Mouse (Mus musculus) kidney, postnatal 25 days (tissue): ENCODE results near the gene Lrtm2.
A peak's percentile ranks its signal among the peaks of the same experiment; 100 is the strongest.
"Not testable (repeated sequence)": the region's sequence is repeated elsewhere in the genome, so short reads cannot be mapped to it uniquely, and the experiment has no call there.

Experiments used
- DNase-seq, 2 experiments: peaks; one replicate each; pipeline ENCODE4 v3.0.0; 2021; ENCODE audit warnings: mixed read lengths in 2 of 2

Lrtm2 gene

DNA sequence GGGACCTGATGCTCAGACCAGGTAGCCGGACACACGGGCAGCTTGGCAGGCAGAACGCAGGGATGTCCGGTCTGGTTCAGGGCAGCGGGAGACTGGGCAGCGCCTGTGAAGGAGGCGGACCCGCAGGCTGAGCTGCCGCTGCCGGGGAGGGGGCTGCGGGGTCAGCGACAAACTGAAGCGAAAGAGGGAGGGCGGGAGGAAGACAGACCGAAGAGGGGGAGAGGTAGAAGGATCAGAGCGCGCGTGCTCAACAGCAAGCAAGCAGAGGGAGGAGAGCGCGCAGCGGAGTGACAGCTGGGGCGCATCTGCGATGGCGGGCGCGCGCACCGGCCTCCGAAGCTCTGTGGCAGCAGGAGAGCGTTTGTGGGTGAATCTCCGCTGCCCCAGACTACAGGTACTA lies at the start of gene Lrtm2:
Gene Lrtm2, minus strand, starts transcription at position 261 of the 400 bp plus-strand sequence.
- DNase-seq, result no peak

DNA sequence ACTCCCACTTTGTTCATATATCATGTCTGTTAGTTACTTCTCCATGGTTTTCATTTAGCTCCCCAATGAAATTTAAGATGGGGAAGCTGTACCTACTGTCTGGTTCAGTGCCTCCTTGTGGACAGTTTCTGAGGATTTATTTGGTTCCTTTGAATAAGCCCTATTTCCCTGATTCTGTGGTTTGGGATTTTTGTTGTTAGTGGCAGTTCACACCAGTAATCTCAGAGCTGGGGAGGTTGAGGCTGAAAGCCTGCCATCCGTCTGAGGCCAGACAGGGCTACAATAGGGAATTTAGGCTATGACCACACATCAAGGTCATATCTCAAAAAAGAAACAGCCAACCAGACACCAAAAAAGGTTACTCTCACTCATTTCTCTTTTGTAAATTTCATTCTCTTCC lies 48.1 kb upstream of the Lrtm2 start:
- no peak for DNase-seq

DNA sequence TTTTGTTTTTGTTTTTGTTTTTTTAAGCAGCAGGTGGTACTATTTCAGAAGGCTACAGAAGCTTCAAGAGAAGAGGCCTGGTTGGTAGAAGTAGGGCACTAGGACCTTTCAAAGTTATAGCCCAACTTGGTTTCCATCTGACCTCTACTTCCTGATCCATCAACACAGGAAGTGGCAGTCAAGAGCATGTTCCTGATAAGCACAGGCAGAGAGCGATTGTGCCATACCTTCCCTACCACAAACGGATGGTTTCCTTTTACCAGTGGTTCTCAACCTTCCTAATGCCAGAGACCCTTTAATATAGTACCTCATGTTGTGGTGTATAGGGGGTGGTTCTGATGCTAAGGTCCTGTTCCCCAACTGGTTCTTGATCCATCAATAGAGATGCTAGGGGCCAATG lies 47.0 kb upstream of the Lrtm2 start:
- no peak for DNase-seq

DNA sequence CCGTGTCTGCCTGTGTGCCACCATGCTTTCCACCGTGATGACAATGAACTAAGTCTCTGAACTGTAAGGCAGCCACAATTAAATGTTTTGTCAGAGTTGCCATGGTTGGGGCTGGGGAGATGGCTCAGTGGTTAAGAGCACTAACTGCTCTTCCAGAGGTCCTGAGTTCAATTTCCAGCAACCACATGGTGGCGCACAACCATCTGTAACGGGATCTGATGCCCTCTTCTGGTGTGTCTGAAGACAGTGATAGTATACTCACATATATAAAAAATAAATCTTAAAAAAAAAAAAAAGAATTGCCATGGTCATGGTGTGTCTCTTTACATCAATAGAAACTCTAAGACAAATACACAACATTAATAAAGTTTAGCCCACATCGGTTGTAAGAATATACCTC lies 44.5 kb upstream of the Lrtm2 start:
- no peak for DNase-seq

DNA sequence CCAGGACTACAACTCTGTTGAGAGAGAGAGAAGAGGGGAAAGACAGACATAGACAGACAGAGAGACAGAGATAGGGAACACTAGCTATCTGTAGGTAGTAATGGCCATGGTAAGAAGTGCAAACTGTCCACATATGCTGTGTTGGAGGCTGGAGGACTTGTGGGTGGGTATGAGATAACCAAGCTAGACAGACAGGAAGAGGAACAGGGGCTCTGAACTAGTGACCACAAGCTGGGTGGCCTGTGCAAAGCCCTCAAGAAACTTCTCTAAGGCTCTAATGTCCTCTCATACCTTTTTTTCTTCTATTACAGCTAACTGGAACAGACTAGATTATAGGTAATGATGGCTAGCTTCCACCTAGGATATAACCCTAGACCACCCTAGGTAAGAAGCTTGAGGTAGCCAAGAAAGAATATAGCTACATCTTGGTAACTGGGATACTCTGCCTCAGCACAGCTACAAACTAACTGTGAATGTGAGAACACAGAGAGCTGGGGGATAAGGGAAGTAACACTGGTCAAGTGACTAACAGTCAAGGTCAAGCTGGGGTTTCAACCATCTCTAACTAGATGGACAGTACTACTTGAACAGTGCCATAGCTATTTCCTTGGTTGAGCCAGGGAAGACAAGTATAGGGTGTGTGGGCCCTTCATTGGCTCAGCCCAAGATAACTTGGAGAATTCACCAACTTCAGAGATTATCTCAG lies 42.6 kb upstream of the Lrtm2 start:
- no peak for DNase-seq

DNA sequence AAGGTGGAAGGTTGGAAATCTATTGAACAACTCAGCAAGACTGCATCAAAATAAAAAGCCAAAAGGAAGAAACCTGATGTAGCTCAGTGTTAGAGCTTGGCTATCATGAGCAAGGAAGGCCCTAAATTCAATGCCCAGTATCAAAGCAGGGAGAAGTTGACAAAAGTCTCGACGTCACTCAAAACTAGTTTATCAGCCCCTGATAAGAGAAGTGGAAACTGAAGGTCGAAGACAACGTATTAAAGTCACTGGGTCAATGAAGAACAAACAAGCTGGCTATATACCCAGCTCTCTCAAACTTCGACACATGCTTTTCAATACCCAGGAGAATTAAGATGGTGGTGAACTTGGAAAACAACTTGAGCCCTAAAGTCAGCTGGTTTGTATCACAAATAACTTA lies 41.7 kb upstream of the Lrtm2 start:
- DNase-seq, result no peak

DNA sequence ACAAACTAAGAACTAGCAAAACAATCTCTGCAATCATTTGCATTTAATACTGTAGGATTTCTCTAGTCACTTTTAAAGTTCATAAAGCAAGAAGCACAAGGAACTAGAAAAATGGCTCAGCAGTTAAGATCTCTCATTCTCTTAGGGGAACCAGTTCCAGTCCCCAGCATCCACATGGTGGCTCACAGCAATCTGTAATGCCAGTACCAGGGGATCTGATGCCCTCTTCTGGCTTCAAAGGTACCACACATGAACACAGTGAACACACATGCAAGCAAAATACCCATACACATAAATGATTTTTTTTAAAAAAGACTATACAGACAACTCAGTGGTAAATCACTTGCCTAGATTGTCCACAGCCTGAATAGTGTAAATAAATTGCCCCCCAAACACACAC lies 41.1 kb upstream of the Lrtm2 start:
- DNase-seq, result no peak

DNA sequence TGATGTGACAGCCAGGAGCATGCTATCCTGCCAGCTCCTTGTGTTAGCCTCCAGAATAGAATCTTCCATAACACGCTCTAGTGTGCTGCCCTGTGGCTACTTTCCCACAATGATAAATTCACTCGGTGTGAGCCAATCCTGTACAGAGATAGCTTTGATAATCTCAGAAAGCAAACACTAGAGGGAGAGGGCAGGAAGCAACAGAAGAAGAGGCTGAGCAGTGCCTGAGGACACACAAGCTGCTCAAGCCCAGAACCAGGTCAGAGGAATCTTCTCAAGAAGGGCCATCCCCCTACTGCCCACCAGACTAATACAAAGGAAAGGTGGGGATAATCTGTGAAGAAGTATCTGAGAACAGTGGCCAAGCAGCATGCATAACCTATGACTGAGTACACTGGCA lies 36.8 kb upstream of the Lrtm2 start:
- no peak for DNase-seq

DNA sequence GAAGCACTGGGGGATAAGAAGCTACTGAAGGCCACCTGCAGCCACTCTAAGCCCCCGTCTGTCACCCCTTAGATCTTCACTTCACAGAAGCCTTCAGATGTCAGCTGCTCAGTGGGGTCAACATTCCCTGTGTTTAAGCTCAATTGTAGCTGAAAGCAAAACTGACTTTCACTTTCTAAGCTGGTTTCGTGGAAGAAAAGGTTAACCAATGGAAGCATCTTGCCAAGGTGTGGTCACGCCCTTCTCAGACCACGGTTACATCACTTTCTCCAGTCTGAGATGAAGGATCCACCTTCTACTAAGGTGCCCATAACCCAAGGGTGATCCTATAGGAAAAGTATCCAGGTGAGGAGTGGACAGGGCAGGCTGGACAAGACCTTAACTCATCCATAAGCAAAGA lies 36.2 kb upstream of the Lrtm2 start:
- not testable (repeated sequence) for DNase-seq

DNA sequence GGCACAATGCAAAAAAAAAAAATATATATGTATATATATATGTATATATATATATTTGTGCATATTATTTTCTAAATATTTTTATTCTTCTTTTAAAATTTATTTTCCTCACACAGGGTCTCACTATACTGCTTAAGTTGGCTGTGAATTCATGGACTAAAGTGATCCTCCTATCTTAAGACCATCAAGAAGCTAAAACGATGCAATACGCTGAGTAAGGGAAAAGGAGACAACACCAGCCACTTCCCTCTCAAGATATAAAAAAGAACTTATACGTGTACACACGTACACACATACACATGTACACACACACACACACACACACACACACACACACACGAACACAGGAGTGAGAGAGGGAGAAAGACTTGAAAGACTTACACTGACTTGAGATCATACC lies 33.0 kb upstream of the Lrtm2 start:
- DNase-seq, result no peak

DNA sequence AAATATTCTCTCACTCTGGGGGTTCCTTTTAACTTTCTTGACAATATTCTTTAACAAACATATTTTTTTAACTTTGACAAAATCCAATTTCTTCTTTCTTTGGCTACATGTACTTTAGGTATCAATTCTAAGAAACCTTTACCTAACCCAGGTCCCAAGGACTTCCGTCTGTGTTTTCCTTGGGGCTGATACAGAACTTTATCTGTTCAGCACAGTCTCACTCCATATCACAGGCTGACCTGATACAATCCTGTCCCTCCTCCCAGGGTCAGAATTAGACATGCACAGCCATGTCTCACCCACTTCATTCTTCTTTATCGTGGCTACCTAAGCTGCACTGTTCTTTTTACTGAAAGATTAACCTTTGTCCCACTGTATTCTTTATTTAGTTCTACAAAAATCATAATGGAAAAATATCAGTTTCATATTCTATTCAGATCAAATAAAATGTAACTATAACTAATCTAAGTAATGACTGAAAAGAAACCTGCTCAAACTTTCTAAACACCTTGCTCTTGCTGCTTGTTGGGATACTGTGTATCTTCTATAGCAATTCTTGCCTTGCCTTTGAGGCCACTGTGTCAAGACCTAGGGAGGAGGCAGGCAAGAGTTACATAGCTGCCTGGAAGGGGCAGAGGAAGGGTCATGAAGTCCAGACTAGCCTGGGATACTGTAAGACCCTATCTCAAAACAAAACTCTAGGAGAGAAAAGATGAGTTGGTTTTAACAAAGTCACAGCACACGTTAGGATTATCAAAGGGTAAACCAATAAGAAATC lies 30.5 kb upstream of the Lrtm2 start:
- DNase-seq, result no peak

DNA sequence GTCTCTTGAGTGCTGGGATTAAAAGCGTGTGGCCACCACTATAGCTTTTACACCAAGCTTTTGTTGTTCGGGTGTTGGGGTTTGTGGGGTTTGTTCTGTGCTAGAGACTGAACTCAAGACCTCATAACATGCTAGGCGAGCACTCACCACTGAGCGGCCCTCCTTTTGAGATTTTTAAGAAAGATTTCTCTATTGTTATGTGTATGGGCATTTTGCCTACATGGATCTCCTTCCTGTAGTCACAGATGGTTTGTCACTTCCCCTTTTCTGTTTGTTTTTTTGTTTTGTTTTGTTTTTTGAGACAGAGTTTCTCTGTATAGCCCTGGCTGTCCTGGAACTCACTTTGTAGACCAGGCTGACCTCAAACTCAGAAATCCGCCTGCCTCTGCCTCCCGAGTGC lies 29.7 kb upstream of the Lrtm2 start:
- DNase-seq, result not testable (repeated sequence)

DNA sequence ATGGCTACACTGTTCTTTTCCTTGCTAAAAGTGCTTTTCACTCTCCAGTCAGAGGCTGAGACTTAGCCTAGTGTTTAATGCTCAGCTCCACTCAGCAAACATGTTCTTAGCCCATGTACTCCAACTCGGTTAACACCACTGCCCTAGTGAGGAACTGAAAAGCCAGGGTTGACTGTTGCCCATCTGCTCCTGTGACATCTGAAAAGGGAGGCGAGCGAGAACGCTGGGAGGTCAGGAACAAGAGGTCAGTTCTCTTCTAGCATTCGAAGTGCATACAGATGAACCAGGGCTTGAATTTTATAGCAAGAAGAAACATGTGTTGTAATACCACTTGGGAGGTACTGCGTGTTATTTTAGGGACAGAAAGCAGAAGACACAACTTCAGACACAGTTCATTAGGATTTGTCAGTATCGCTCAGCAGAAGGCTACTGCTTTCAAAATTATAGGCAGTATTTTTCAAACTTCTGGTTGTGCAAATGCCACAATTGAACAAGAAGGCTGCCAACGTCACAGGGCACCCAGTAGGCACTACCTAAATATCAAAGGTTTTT lies 27.5 kb upstream of the Lrtm2 start:
- no peak for DNase-seq

DNA sequence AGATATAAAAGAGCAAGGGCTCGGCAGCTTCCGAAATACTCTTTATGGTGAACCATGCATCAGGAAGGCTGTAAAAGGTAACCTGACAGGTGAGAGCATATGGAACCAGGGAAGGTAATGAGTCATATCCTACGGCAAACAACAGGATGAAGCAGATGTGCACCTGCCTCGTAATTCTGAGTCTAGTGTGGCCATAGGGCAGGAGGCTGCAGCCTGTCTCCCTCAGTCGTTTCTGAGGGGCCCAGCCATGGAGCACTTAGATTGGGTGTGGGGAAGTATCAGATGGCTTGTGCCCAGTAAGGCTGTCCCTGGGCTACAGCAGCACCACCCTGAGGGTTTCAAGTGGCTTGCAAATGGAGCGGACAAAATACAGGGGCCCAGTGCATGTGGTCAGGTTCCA lies 21.9 kb upstream of the Lrtm2 start:
- DNase-seq, result no peak

DNA sequence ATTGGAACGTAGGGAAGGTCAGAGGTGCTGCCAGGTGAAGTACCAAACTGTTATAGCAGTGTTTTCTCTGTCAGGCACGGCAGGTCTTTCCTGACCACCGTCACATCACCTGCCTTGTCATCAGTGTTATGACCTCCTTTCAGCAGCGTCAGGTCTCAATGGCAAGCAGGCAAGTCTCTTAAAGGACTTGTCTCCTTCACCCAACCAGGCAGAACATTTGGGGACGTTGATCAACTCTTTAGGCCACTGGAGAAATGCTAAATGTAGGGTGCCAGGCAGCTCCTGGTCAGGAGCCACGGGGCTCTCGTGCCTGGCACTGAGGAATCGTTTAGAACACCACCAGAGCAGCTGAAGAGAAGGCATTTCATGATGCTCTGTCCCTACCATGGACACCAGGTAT lies 21.1 kb upstream of the Lrtm2 start:
- DNase-seq, result no peak

DNA sequence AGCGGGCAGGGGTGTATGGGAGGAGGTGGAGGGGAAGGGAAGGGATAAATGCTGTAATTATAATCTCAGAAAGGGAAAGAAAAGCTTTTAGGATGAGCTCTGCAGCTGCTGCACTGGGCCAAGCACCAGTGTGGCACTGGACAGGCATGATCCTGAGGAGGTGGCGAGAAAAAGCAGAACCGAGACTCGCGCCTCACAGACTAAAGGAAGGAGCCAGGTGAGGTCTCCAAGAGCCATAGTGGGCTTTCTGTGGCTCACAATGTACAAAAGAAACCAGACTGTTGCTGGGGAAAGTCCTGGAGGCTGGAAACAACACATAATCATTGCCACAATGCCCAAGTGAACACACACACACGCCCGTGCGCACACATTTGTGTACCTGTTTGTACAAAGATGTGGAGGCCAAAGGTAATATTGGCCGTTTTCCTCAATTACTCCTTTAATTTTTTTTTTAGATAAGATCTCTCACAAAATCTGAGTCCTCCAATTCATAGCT lies 20.2 kb upstream of the Lrtm2 start:
- DNase-seq, result no peak

DNA sequence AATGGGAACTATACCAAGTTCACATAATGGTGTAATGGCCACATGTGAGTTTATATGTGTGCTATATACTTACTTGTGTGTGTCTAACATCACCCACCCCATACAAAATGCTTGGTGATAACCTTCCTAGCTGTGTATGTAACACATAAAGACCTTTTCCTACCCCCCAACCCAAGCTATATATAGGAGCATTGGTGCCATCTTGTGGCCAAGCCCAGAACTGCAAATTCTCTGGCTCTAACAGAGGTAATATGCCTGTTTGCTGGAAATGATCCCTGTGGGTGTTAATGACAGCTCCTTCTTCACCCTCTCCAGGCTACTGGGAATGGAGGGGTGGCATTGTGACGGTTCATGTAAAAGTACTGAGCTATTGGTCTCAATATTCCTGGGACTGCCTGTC lies 17.7 kb upstream of the Lrtm2 start:
- DNase-seq, result peak; percentile 75 to 94

DNA sequence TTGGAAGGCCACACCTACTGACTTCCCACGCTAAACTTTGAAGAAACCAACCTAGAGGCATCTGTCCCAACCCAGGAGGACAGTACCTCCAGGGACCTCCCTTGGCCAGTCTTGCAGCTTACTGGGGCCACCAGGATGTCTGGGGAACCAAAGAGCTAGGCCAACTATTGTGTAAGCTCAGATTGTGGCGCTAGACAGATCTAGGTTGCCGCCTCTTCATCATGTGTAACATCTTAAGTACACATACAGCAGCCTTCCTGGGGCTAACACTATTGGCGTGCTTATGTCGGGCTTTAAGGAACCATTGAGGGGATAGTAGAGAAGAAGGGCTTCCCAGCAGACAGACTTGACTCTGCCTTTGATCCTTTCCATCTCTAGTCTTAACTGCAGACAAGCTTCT lies 17.2 kb upstream of the Lrtm2 start:
- DNase-seq, result no peak

DNA sequence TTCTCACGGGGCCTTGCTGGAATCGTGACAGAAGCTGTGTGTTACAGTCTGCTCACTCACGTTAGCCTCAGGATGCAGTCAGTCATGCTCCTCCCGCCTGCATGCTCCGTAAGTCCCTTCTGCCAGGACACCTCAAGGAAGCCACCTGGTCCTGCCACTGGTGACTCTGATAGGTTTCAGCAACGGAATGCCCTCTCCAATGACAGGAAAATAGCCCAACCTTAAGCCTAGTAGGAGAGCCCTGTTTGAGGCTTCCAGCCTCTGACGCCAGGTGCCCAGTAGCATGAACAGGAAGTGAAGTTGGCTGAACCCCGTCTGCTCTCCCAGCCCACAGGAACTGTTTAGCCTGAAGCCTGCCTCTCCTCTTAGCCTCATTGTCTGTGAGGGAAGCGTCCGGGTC lies 15.7 kb upstream of the Lrtm2 start:
- DNase-seq, result no peak

DNA sequence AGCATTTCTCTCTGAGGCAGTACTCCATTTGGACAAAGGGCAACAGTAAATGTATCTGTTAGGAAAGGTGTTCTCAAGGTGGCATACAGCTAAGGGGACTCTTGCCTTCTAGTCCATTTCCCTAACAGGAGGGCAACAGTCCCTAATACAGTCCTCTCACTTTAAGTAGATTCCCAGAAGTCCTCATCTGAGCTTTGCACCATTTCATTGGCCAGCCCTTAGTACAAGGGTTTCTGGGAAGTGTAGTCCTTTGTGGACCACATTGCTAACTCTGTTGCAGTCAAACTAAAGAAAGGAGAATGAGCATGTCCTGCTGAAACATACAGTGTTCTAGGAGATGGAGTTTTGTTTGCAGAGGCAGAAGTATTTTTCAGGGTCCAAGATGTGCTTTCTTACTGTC lies 10.8 kb upstream of the Lrtm2 start:
- peak in 1 of 2 experiments; percentile 35 for DNase-seq

DNA sequence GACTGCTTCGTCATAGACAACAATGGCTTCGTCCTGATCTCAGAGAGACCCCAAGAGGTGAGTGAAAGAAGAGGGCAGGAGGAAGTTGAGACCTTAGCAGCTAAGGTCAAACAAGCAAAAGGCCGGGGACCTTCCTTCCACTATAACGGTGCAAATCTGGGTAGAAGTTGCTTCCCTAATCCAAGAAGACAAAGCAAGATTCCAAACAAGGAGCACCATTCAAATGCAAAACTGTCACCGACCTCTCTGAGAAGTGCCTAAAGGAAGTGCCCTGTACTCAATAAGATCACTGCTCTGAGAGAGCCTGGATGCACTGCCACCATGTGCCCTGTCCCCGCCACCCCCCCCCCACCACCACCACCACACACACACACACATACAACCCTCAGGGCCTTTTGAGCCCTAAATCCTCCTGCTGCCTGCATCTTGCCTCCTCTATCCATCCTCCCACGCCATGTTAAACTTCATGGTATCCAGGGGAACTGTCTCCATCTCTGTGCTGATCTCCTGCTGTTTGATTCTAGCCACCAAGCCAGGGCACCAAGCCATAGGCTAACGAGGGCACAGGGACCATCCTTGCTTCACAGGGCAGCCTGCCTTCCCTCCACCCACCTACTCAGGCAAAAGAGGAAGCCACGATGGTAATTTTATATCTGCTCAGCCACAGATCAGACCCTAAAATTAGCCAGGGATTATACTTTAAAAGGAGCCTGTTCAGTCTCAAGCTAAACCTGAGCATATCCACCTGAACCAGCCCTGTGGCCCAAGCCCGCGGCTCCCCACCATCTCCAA lies 7.8 kb upstream of the Lrtm2 start:
- no peak for DNase-seq

DNA sequence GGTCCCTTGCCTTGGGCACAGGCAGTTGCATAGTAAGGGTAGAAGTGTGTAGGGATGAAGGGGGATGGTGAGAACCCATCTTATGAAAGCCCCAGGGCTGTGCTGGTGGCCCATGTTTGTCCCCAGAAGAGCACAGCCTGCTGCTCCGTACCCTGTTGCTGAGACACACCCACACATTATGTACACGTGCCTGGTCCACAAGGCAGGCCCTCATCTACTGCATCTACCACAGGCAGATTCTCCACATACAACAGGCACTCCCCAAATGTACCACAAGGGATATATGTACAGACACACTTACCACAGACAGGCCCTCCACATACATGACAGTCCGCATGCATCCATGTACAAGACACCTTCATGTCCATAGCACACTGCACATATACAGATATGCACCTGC lies 6.7 kb upstream of the Lrtm2 start:
- DNase-seq, result no peak

DNA sequence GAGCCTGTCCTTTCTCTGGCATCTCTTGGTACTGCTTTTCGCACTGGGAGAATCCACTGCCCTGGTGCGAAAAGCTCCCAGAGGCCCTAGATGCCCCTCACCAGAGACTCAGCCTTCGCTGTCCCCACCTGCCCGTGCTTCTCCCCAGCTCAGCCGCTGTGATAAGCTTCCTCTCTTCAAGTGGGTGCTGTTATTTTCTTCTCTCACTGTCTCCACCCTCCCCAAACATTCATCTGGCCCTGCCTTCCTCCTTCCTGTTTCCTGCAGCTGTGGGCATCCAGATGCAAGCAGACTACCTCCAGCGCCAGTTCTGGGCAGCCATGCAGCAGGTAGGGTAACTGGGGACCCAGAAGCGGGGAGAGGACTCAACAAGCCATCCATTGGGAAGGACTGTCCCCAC lies 5.6 kb upstream of the Lrtm2 start:
- no peak for DNase-seq
